Mouse (Mus musculus) heart, adult 2 months (tissue): Measurements from ENCODE around the gene Xrra1. TPM values are rescaled to one million over a fixed set of nuclear protein-coding genes. Genes with fewer than 3 reads are reported as not detected.

Source experiments
- DNase-seq, 2 experiments: peaks; one replicate each; pipeline ENCODE4 v3.0.0; 2021
- H3K27ac ChIP-seq: fragments of 200-600 bp; 2 replicates; pipeline ENCODE4 v1.8.1; 2022
- H3K27me3 ChIP-seq: fragments of 200-500 bp; 2 replicates; pipeline ENCODE4 v1.6.1; 2012; ENCODE audit warnings: mild to moderate bottlenecking, low read length, inconsistent platforms, mixed read lengths; ENCODE audit not compliant: control insufficient read depth, insufficient read depth
- H3K36me3 ChIP-seq: fragments of 200-500 bp; 2 replicates; pipeline ENCODE4 v1.6.1; 2012; ENCODE audit warnings: low read length, inconsistent platforms; ENCODE audit not compliant: control insufficient read depth, insufficient read depth
- H3K4me1 ChIP-seq: fragments of 200-500 bp; 2 replicates; pipeline ENCODE4 v1.6.1; 2011; ENCODE audit warnings: low read length; ENCODE audit not compliant: control insufficient read depth, insufficient read depth
- H3K4me3 ChIP-seq: fragments of 200-600 bp; 2 replicates; pipeline ENCODE4 v1.8.1; 2022
- H3K79me2 ChIP-seq: fragments of 200-500 bp; replicated peaks from 2 replicates; pipeline ENCODE4 v1.6.1; 2012; ENCODE audit warnings: mild to moderate bottlenecking, inconsistent platforms, low read length, moderate library complexity, mixed read lengths; ENCODE audit not compliant: control insufficient read depth, insufficient read depth
- H3K9ac ChIP-seq: fragments of 200-500 bp; 2 replicates; pipeline ENCODE4 v1.6.1; 2012; ENCODE audit warnings: low read depth, mild to moderate bottlenecking, control low read depth, inconsistent platforms, low read length, mixed read lengths
- CTCF ChIP-seq: fragments of 200-600 bp; IDR thresholded peaks from 2 replicates; pipeline ENCODE4 v1.8.1; 2022; ENCODE audit warnings: antibody characterized with exemption, mild to moderate bottlenecking, moderate library complexity
- EP300 ChIP-seq: fragments of 200-500 bp; IDR thresholded peaks from 2 replicates; pipeline ENCODE4 v1.6.1; 2011; ENCODE audit warnings: low read depth, low read length, control low read depth; ENCODE audit not compliant: insufficient read depth
- POLR2A ChIP-seq: fragments of 200-500 bp; IDR thresholded peaks from 2 replicates; pipeline ENCODE4 v1.6.1; 2011; ENCODE audit warnings: mild to moderate bottlenecking, low read depth, low read length, control low read depth; ENCODE audit not compliant: insufficient read depth
- WGBS: fragments of 180-500 bp; shearing (Covaris S2); methylation state at CpG from one replicate; pipeline ENCODE4 v1.1.7; 2018; 5-methylcytosine and 5-hydroxymethylcytosine counted together
- intact Hi-C: fragments of 180-260 bp; cut with DNase I; formaldehyde crosslinking; loops from one replicate; pipeline ENCODE4 v1.15.1; 2025
- polyA plus RNA-seq: library from polyadenylated mRNA; depleted of rRNA; stranded (reverse); fragments of >200 nt; gene quantifications from 2 replicates; pipeline ENCODE4 v1.2.3, GENCODE M21; 2012
- total RNA-seq, 2 experiments: library from RNA; stranded (reverse); gene quantifications; 2 replicates each; pipeline ENCODE4 v1.2.3; 2021

Gene Xrra1
- total and polyA plus RNA-seq, 3 experiments, result 0.10 to 0.14 TPM; not detected in 1

DNA sequence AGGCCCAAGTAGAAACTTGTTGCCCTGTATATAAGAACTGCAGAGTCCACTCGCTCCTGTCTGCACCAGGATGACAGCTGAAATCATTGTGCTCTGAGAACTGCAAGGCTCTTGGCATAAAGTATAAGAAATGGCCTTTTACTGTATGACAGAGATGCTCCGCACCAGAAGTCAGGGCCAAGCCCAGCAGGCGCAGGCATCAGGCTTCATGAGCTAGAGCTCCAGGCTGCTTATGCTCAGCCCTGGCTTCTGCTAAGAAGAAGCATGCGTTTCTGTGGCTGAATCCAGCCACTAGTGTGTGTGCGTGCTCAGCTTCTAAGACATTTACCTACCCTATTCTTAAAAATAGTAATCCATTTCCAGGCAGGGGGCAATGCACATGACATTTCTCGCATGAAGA, 35.6 kb downstream of the Xrra1 start:
- H3K4me1 ChIP-seq, result no peaks in the 10 kb centered on the region
- no peaks in the 10 kb centered on the region for H3K79me2 ChIP-seq
- DNase-seq, result no peak
- no peak overlapping the region for H3K27ac ChIP-seq
- 82% methylated on average over 6 of the region's 6 CpGs for WGBS
- no peaks in the 10 kb centered on the region for H3K27me3 ChIP-seq
- no peak for TF ChIP-seq EP300
- intact Hi-C loops, result no loop called here
- no peaks in the 10 kb centered on the region for H3K36me3 ChIP-seq
- no peak overlapping the region for H3K9ac ChIP-seq
- no peak overlapping the region for H3K4me3 ChIP-seq

DNA sequence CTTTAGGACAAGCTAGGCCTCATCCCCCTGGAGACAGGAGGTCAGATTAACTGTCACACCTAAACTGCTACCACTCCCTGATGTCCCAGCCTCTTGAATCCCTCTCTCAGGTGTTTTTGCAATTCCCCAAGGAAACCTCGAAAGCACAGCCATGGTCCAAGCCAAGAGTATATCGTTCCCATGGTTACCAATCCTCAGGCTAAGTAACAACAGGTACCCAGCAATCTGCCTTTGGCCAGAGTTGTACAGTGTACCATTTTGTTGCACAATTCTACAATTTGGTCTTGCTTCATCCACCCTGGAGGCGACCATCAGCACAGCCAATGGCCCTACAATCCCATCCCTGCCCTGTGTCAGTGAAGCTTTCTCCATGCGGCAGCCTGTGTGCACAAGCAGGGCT, 38.0 kb downstream of the Xrra1 start:
- Histone ChIP-seq H3K27ac (no peak overlapping the region), H3K27me3 (no peaks in the 10 kb centered on the region), H3K4me3 (no peak overlapping the region), H3K9ac (no peak overlapping the region), H3K4me1 (no peaks in the 10 kb centered on the region), H3K79me2 (no peaks in the 10 kb centered on the region), H3K36me3 (no peaks in the 10 kb centered on the region)
- no peak for DNase-seq
- intact Hi-C loops, result no loop called here
- TF ChIP-seq EP300 (no peak), CTCF (no peak), POLR2A (no peak)
- 77% methylated on average over 4 of the region's 4 CpGs for WGBS

GRCm38 (mm10) chr7:99902208-99902607, 43.3 kb downstream of the Xrra1 start:
- no peak for DNase-seq
- WGBS, result 57% methylated on average over 4 of the region's 4 CpGs
- Histone ChIP-seq H3K4me3 (no peak overlapping the region), H3K4me1 (no peaks in the 10 kb centered on the region; the same call in 1 of the 2 replicates), H3K36me3 (no peaks in the 10 kb centered on the region), H3K27me3 (no peaks in the 10 kb centered on the region), H3K27ac (no peak overlapping the region), H3K9ac (no peak overlapping the region), H3K79me2 (no peaks in the 10 kb centered on the region)
- no peak for TF ChIP-seq EP300
- no peak for TF ChIP-seq POLR2A
- no peak for TF ChIP-seq CTCF
- intact Hi-C loops, result no loop called here

GRCm38 (mm10) chr7:99902918-99903665, 44.2 kb downstream of the Xrra1 start:
- TF ChIP-seq EP300 (no peak), CTCF (no peak), POLR2A (no peak)
- Histone ChIP-seq H3K9ac (no peak overlapping the region), H3K27ac (no peak overlapping the region), H3K4me1 (no peaks in the 10 kb centered on the region; the same call in 1 of the 2 replicates), H3K79me2 (no peaks in the 10 kb centered on the region), H3K4me3 (no peak overlapping the region), H3K36me3 (no peaks in the 10 kb centered on the region), H3K27me3 (no peaks in the 10 kb centered on the region)
- intact Hi-C loops, result no loop called here
- no peak for DNase-seq
- WGBS, result 50% methylated on average over 11 of the region's 11 CpGs

DNA sequence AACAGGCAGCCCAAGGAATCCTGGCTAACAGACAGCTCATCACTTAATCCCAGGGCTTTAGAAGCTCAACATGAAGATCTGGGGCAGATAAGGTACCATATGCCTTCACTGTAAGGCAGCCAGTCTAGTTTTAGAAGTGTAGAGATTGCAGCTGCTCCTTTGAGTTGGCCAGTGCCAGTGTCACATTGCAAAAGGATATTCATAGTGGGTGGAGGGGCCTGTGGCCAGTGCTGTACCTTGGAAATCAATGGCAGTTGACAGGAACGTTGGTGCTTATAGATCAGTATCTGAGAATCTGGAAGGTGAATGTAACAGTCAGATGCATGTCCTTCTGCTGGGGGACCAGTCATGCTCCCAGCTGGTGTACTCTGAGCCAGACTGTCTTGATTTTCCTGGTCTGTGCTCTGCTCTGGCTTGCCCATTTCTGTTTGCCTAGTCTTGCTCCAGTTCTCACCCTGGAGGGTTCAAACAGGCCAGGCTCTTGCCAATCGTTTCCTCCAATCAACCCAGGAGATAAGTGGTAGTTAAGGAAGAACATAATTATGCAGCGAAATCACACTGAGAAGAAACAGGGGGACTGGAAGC, 45.6 kb downstream of the Xrra1 start:
- no peak for TF ChIP-seq POLR2A
- no peak for TF ChIP-seq CTCF
- H3K4me3 ChIP-seq, result no peak overlapping the region
- no peaks in the 10 kb centered on the region; the same call in 1 of the 2 replicates for H3K4me1 ChIP-seq
- H3K27me3 ChIP-seq, result no peaks in the 10 kb centered on the region
- no peak overlapping the region for H3K9ac ChIP-seq
- intact Hi-C loops, result no loop called here
- 29% methylated on average over 3 of the region's 3 CpGs for WGBS
- no peaks in the 10 kb centered on the region for H3K36me3 ChIP-seq
- DNase-seq, result no peak
- H3K27ac ChIP-seq, result no peak overlapping the region
- H3K79me2 ChIP-seq, result no peaks in the 10 kb centered on the region

DNA sequence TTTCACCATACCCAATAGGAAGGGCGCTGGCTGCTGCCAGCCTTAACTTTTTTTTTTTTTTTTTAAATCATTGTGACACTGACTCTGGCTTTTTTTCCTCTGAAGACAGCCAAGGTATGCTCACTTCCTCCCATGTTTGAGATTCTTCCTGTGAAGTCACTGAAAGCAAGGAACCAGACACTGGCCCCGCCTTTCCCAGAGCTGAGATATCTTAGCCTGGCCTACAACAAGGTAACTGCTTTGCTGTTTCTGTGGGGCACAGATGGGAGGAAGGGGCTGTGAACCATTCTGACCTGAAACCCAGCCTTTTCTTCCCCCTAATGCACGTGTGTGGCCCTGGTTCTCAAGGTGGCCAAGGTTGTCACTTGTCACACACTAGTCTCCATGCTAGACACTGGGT, 47.4 kb downstream of the Xrra1 start:
- intact Hi-C loops, result no loop called here
- no peak overlapping the region for H3K27ac ChIP-seq
- no peak overlapping the region for H3K9ac ChIP-seq
- no peaks in the 10 kb centered on the region; the same call in 1 of the 2 replicates for H3K4me1 ChIP-seq
- no peak for DNase-seq
- no peak overlapping the region for H3K4me3 ChIP-seq
- no peaks in the 10 kb centered on the region for H3K36me3 ChIP-seq
- TF ChIP-seq CTCF, result no peak
- no peaks in the 10 kb centered on the region for H3K27me3 ChIP-seq
- no peaks in the 10 kb centered on the region for H3K79me2 ChIP-seq
- 83% methylated on average over 3 of the region's 3 CpGs for WGBS
